Comparison of ENCODE assay signal across 9 mouse cellular contexts in genomic region chr14:75179255-75179963, GRCm38 (mm10). TPM values are rescaled to one million over a fixed set of nuclear protein-coding genes. Genes with fewer than 3 reads are reported as not detected.
DNase-seq lines count a peak whose midpoint lies in the region; ATAC-seq and TF ChIP-seq lines count a peak whose summit lies in the region.
"Had no signal": no experiment of that assay in that cellular context is flagged by ENCODE, and none has a peak within 500 bp of the region (broad histone marks: within the 10 kb centered on the region; RNA-seq: fewer than 3 reads in every experiment).

No protein-coding gene starts in this region.

- H3K9me3 ChIP-seq in CH12.LX (replicated peaks; ENCODE audit: low read length): no peaks in the 10 kb centered on the region
- H3K9me3 ChIP-seq in intestine, postnatal 0 days (ENCODE audit: control insufficient read depth): no peaks in the 10 kb centered on the region
- H3K9me3 ChIP-seq in forebrain, embryonic 13.5 days (replicated peaks): no peaks in the 10 kb centered on the region

- ATAC-seq in intestine, postnatal 0 days: no peak
- ATAC-seq in forebrain, embryonic 13.5 days: no peak

- TF ChIP-seq POLR2A in CH12.LX (IDR thresholded peaks at IDR 0.05; ENCODE audit: low read depth, low read length): peak; percentile 47

- peaks cover 51% of the 10 kb centered on the region for H3K79me2 ChIP-seq in CH12.LX (replicated peaks; ENCODE audit: control insufficient read depth, extremely low read depth, insufficient read depth, poor library complexity, severe bottlenecking)

- peaks cover 14 to 51% of the 10 kb centered on the region in 2 experiments for H3K4me1 ChIP-seq in CH12.LX (ENCODE audit: control insufficient read depth in 1 of 2, insufficient read depth in 2 of 2)
- 0 out of 2 replicates have a peak, but pooled peaks cover 6% of the 10 kb centered on the region for H3K4me1 ChIP-seq in intestine, postnatal 0 days (replicated peaks; ENCODE audit: control insufficient read depth, insufficient read depth, low read length)
- no peaks in the 10 kb centered on the region for H3K4me1 ChIP-seq in forebrain, embryonic 13.5 days

- TF ChIP-seq RAD21 in CH12.LX (IDR thresholded peaks at IDR 0.05; ENCODE audit: low read depth, low read length): no peak

- peak overlapping the region; percentile 96 for H3K9ac ChIP-seq in CH12.LX (ENCODE audit: insufficient read depth, low read depth)
- no peak overlapping the region for H3K9ac ChIP-seq in intestine, postnatal 0 days (ENCODE audit: low read depth, low read length)
- H3K9ac ChIP-seq in forebrain, embryonic 13.5 days: no peak overlapping the region

- WGBS in intestine, postnatal 0 days: 79% methylated on average over 20 of the region's 20 CpGs
- 93% methylated on average over 20 of the region's 20 CpGs for WGBS in forebrain, embryonic 13.5 days

- peak overlapping the region; percentile 85 for H3K4me2 ChIP-seq in CH12.LX (ENCODE audit: insufficient read depth, low read depth, poor library complexity, severe bottlenecking)
- peak overlapping the region; percentile 52 for H3K4me2 ChIP-seq in intestine, postnatal 0 days (replicated peaks; ENCODE audit: low read depth)
- no peak overlapping the region for H3K4me2 ChIP-seq in forebrain, embryonic 13.5 days

- H3K4me3 ChIP-seq in CH12.LX (replicated peaks in 1 of 3; ENCODE audit: low read depth in 2 of 3, low read length in 2 of 3, poor library complexity in 1 of 3): peak overlapping the region; percentile 72 to 78 (median 76)
- no peak overlapping the region for H3K4me3 ChIP-seq in intestine, postnatal 0 days (ENCODE audit: low read depth, low read length)
- no peak overlapping the region for H3K4me3 ChIP-seq in forebrain, embryonic 13.5 days
- H3K4me3 ChIP-seq: myocyte had no signal

- in situ Hi-C loops in CH12.LX (cut with MboI; ENCODE audit: low pct_ligation_motif_present, low pct_unique_long_range_greater_than_20kb, low sequenced_read_pairs): loop anchor here (5.0 kb wide), 1 partner anchor 107 kb away; no protein-coding TSS in a partner anchor

- dilution Hi-C loops in CH12.LX (cut with MboI; ENCODE audit: extremely low pct_ligation_motif_present, extremely low pct_unique_long_range_greater_than_20kb, low sequenced_read_pairs): no loop called here

- H3K36me3 ChIP-seq in CH12.LX (replicated peaks in 1 of 2; ENCODE audit: control insufficient read depth in 1 of 2, insufficient read depth in 1 of 2, low read length in 1 of 2): peaks cover 0 to 12% of the 10 kb centered on the region in 2 experiments
- H3K36me3 ChIP-seq in intestine, postnatal 0 days (ENCODE audit: control insufficient read depth, insufficient read depth): no peaks in the 10 kb centered on the region
- no peaks in the 10 kb centered on the region for H3K36me3 ChIP-seq in forebrain, embryonic 13.5 days (ENCODE audit: poor library complexity, severe bottlenecking)

- H3K27me3 ChIP-seq in CH12.LX (replicated peaks): no peaks in the 10 kb centered on the region
- H3K27me3 ChIP-seq in intestine, postnatal 0 days (replicated peaks; ENCODE audit: control insufficient read depth, insufficient read depth, low read length): no peaks in the 10 kb centered on the region
- H3K27me3 ChIP-seq in forebrain, embryonic 13.5 days: no peaks in the 10 kb centered on the region

- H3K27ac ChIP-seq in CH12.LX (ENCODE audit: insufficient read depth, low read depth): peak overlapping the region; percentile 100
- H3K27ac ChIP-seq in intestine, postnatal 0 days (ENCODE audit: low read depth, low read length): no peak overlapping the region
- H3K27ac ChIP-seq in forebrain, embryonic 13.5 days: no peak overlapping the region

- DNase-seq in B cell, adult 2 months: peak; percentile 79 to 86
- peak; percentile 95 for DNase-seq in CH12.LX (ENCODE audit: extremely low read depth)
- peak; percentile 84 to 86 for DNase-seq in natural killer cell, adult 2 months (ENCODE audit: low spot score in 2 of 2)
- no peak for DNase-seq in kidney, adult 11 months
- no peak for DNase-seq in urinary bladder, postnatal 10 days (ENCODE audit: low spot score)
- DNase-seq in cerebellum, adult 11-12 months: no peak

- peak; percentile 79 for TF ChIP-seq EP300 in CH12.LX (IDR thresholded peaks at IDR 0.05; ENCODE audit: low read length)

- TF ChIP-seq CTCF in CH12.LX (conservative IDR thresholded peaks at IDR 0.05 in 1 of 2, IDR thresholded peaks at IDR 0.05 in 1 of 2; ENCODE audit: low read depth in 2 of 2, low read length in 2 of 2): no peak
- no peak for TF ChIP-seq CTCF in intestine, postnatal 0 days (IDR thresholded peaks at IDR 0.05; ENCODE audit: low read depth)

TF ChIP-seq in CH12.LX, 34 proteins besides CTCF, POLR2A, EP300 and RAD21:
- TF ChIP-seq MXI1 (IDR thresholded peaks at IDR 0.05; ENCODE audit: low read depth, low read length): peak; percentile 95
- TF ChIP-seq MAZ (IDR thresholded peaks at IDR 0.05; ENCODE audit: low read depth, low read length): no peak
- 0 out of 2 replicates have a peak, but pooled peaks have one; percentile 17 for TF ChIP-seq KAT2A (IDR thresholded peaks at IDR 0.05; ENCODE audit: insufficient replicate concordance, low read length)
- TF ChIP-seq CHD1 (IDR thresholded peaks at IDR 0.05; ENCODE audit: low read depth, low read length): peak; percentile 39; the same call in 1 of the 2 replicates
- no peak for TF ChIP-seq E2F4 (IDR thresholded peaks at IDR 0.05; ENCODE audit: insufficient replicate concordance, low read depth, low read length)
- no peak; the same call in 1 of the 2 replicates for TF ChIP-seq SIN3A (IDR thresholded peaks at IDR 0.05; ENCODE audit: low read length)
- no peak for TF ChIP-seq ZKSCAN1 (IDR thresholded peaks at IDR 0.05; ENCODE audit: borderline replicate concordance, low read depth, low read length)
- peak; percentile 32; the same call in 1 of the 2 replicates for TF ChIP-seq JUND (conservative IDR thresholded peaks at IDR 0.05; ENCODE audit: low read depth, low read length)
- TF ChIP-seq POLR2AphosphoS2 (IDR thresholded peaks at IDR 0.05; ENCODE audit: low read depth, low read length): no peak
- TF ChIP-seq BHLHE40 (IDR thresholded peaks at IDR 0.05; ENCODE audit: low read depth, low read length): peak; percentile 58; the same call in 1 of the 2 replicates
- peak; percentile 69; the same call in 1 of the 2 replicates for TF ChIP-seq TCF12 (IDR thresholded peaks at IDR 0.05; ENCODE audit: low read depth, low read length)
- TF ChIP-seq MAX (IDR thresholded peaks at IDR 0.05; ENCODE audit: low read length): peak; percentile 94
- peak; percentile 71 for TF ChIP-seq IRF4 (IDR thresholded peaks at IDR 0.05; ENCODE audit: low read depth, low read length)
- TF ChIP-seq USF2 (conservative IDR thresholded peaks at IDR 0.05; ENCODE audit: low read depth, low read length): 0 out of 2 replicates have a peak, but pooled peaks have one; percentile 15
- TF ChIP-seq MYC (IDR thresholded peaks at IDR 0.05; ENCODE audit: low read depth, low read length): peak; percentile 98
- TF ChIP-seq ZC3H11A (IDR thresholded peaks at IDR 0.05; ENCODE audit: low read depth, low read length): no peak
- peak; percentile 73 for TF ChIP-seq RCOR1 (conservative IDR thresholded peaks at IDR 0.05; ENCODE audit: low read depth, low read length)
- no peak for TF ChIP-seq PAX5 (IDR thresholded peaks at IDR 0.05; ENCODE audit: low read length)
- peak; percentile 61 for TF ChIP-seq ETS1 (conservative IDR thresholded peaks at IDR 0.05; ENCODE audit: low read depth, low read length)
- 0 out of 2 replicates have a peak, but pooled peaks have one; percentile 5 for TF ChIP-seq NRF1 (IDR thresholded peaks at IDR 0.05; ENCODE audit: low read depth, low read length)
- TF ChIP-seq JUN (IDR thresholded peaks at IDR 0.05; ENCODE audit: insufficient read depth, low read depth, low read length): no peak; the same call in 1 of the 2 replicates
- peak; percentile 54; the same call in 1 of the 2 replicates for TF ChIP-seq NELFE (IDR thresholded peaks at IDR 0.05; ENCODE audit: low read depth, low read length)
- peak; percentile 81 for TF ChIP-seq ELF1 (IDR thresholded peaks at IDR 0.05; ENCODE audit: low read depth, low read length)
- TF ChIP-seq MAFK (IDR thresholded peaks at IDR 0.05; ENCODE audit: insufficient replicate concordance, low read length): no peak
- peak; percentile 21; the same call in 1 of the 2 replicates for TF ChIP-seq ZMIZ1 (IDR thresholded peaks at IDR 0.05; ENCODE audit: low read depth, low read length)
- TF ChIP-seq GABPA (IDR thresholded peaks at IDR 0.05; ENCODE audit: insufficient replicate concordance, low read depth, low read length): no peak
- no peak for TF ChIP-seq SMC3 (IDR thresholded peaks at IDR 0.05; ENCODE audit: low read depth, low read length)
- peak; percentile 62; the same call in 1 of the 2 replicates for TF ChIP-seq TBP (conservative IDR thresholded peaks at IDR 0.05; ENCODE audit: low read depth, low read length)
- TF ChIP-seq ZNF384 (IDR thresholded peaks at IDR 0.05; ENCODE audit: low read depth, low read length): peak; percentile 95
- peak; percentile 49 for TF ChIP-seq USF1 (IDR thresholded peaks at IDR 0.05; ENCODE audit: low read depth, low read length)
- peak; percentile 11; the same call in 1 of the 2 replicates for TF ChIP-seq UBTF (IDR thresholded peaks at IDR 0.05; ENCODE audit: low read depth, low read length)
- peak; percentile 32 for TF ChIP-seq HCFC1 (IDR thresholded peaks at IDR 0.05; ENCODE audit: low read depth, low read length)
- peak; percentile 90 for TF ChIP-seq CHD2 (IDR thresholded peaks at IDR 0.05; ENCODE audit: low read length)
- TF ChIP-seq MEF2A (IDR thresholded peaks at IDR 0.05; ENCODE audit: borderline replicate concordance, low read depth, low read length): 0 out of 2 replicates have a peak, but pooled peaks have one; percentile 48
TF ChIP-seq in CH12.LX: peak in this region for 23.

RNA-seq across cellular contexts. Expression of gene Lcp1, which starts 48.5 kb away (rescaled TPM):
- 258 and 289 TPM in 2 replicates for total RNA-seq in CH12.LX (2012; rRNA removed)
- total RNA-seq in CH12.LX (2014; rRNA removed): 373 and 384 TPM in 2 replicates
- 777 and 805 TPM in 2 replicates for polyA plus RNA-seq in CH12.LX (2012; ENCODE audit: insufficient read length, low read depth)
- 59.3 and 67.6 TPM in 2 replicates for polyA plus RNA-seq in intestine, postnatal 0 days (2015; fragmentation: Nextera tagmentation; extraction: Ambion mirVana)
- 14.8 and 14.9 TPM in 2 replicates for polyA plus RNA-seq in forebrain, embryonic 13.5 days (2015; fragmentation: Nextera tagmentation; extraction: Ambion mirVana)
- polyA plus RNA-seq: myocyte had no signal

RNA-seq across cellular contexts. Expression of gene Lrrc63, which starts 48.7 kb away (rescaled TPM):
- total RNA-seq in CH12.LX (2012; rRNA removed): not detected in 2 replicates
- total RNA-seq in CH12.LX (2014; rRNA removed): 0.15 TPM in 1 of 2 replicates, not detected in the other
- polyA plus RNA-seq in CH12.LX (2012; ENCODE audit: insufficient read length, low read depth): not detected in 2 replicates
- polyA plus RNA-seq in intestine, postnatal 0 days (2015; fragmentation: Nextera tagmentation; extraction: Ambion mirVana): not detected in 2 replicates
- 0.10 and 0.11 TPM in 2 replicates for polyA plus RNA-seq in forebrain, embryonic 13.5 days (2015; fragmentation: Nextera tagmentation; extraction: Ambion mirVana)
- polyA plus RNA-seq: myocyte had no signal

Comparison
In these comparisons a context has a peak if more than half of its experiments do, and no peak if none do; other contexts are left out.
1. DNase-seq: peak in B cell, adult 2 months (2 of 2), CH12.LX (single experiment) and natural killer cell, adult 2 months (2 of 2); none in kidney, adult 11 months (single experiment), urinary bladder, postnatal 10 days (single experiment) and cerebellum, adult 11-12 months (single experiment).
2. H3K4me3 ChIP-seq: peak in CH12.LX (3 of 3); none in intestine, postnatal 0 days (single experiment) and forebrain, embryonic 13.5 days (single experiment).
3. RNA of gene Lcp1, which starts 48.5 kb away (polyA plus RNA-seq): 777 to 805 TPM in CH12.LX; 59.3 to 67.6 TPM in intestine, postnatal 0 days and 14.8 to 14.9 TPM in forebrain, embryonic 13.5 days; every median in the first group is over 10 times any median in the second.